Mouse (Mus musculus) limb, embryonic 12.5 days (tissue): Measurements from ENCODE around the gene Dnajc8. TPM values are rescaled to one million over a fixed set of nuclear protein-coding genes. Genes with fewer than 3 reads are reported as not detected.

Experiments used
- ATAC-seq: fragments of 200-750 bp; cut with Nextera tagmentation; 2 replicates; pipeline ENCODE4 v1.8.0; 2017; ENCODE audit warnings: low read depth, moderate TSS enrichment; ENCODE audit not compliant: insufficient number of reproducible peaks, insufficient read depth, low FRiP score, low TSS enrichment
- H3K27ac ChIP-seq: fragments of 300-500 bp; sonication (generic); 2 replicates; pipeline ENCODE4 v1.5.1; 2016; ENCODE audit warnings: mild to moderate bottlenecking, moderate library complexity
- H3K27me3 ChIP-seq: fragments of 300-500 bp; sonication (generic); 2 replicates; pipeline ENCODE4 v1.6.1; 2016; ENCODE audit warnings: mild to moderate bottlenecking, moderate library complexity
- H3K36me3 ChIP-seq: fragments of 300-500 bp; sonication (generic); 2 replicates; pipeline ENCODE4 v1.6.1; 2016; ENCODE audit warnings: mild to moderate bottlenecking, moderate library complexity
- H3K4me1 ChIP-seq: fragments of 300-500 bp; sonication (generic); replicated peaks from 2 replicates; pipeline ENCODE4 v1.6.1; 2016
- H3K4me2 ChIP-seq: fragments of 300-500 bp; sonication (generic); 2 replicates; pipeline ENCODE4 v1.6.1; 2016; ENCODE audit warnings: mild to moderate bottlenecking, moderate library complexity
- H3K4me3 ChIP-seq: fragments of 300-500 bp; sonication (generic); replicated peaks from 2 replicates; pipeline ENCODE4 v1.5.1; 2016; ENCODE audit warnings: mild to moderate bottlenecking
- H3K9ac ChIP-seq: fragments of 300-500 bp; sonication (generic); replicated peaks from 2 replicates; pipeline ENCODE4 v1.6.1; 2016; ENCODE audit warnings: mild to moderate bottlenecking, moderate library complexity
- H3K9me3 ChIP-seq: fragments of 300-500 bp; sonication (generic); 2 replicates; pipeline ENCODE4 v1.6.1; 2016; ENCODE audit warnings: mild to moderate bottlenecking, moderate library complexity
- WGBS: fragments of 180-500 bp; shearing (Covaris S2); methylation state at CpG from one replicate; pipeline ENCODE4 v1.1.7; 2016; 5-methylcytosine and 5-hydroxymethylcytosine counted together
- polyA plus RNA-seq: library from polyadenylated mRNA; unstranded; fragments of >200 nt; fragmentation: Nextera tagmentation; extraction: Ambion mirVana; gene quantifications from 2 replicates; pipeline ENCODE4 v1.2.1, GENCODE M21; 2016

Dnajc8 gene
- polyA plus RNA-seq, 1 experiment from 2014 or later, result 190 TPM

DNA sequence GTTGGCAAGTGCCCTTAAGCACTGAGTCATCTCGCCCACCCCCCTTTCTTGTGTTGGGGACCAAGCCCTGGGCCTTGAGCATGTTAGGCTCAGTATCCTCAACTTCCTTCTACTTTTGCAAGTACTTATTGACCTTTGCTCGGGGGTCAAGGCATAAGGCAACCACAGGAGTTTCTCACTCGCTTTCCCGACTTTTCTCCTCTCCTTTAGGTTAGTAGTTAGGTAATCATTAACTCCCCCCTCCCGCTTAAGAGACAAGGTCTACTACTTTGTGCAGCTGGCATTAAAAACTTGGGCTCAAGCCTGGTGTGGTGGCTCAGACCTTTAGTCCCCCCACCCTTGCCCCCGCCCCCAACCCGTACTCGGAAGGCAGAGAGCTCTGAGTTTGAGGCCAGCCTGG, 17.3 kb upstream of the Dnajc8 start:
- Histone ChIP-seq H3K9me3 (no peaks in the 10 kb centered on the region), H3K4me2 (no peak overlapping the region), H3K27ac (no peak overlapping the region), H3K36me3 (no peaks in the 10 kb centered on the region), H3K4me3 (no peak overlapping the region), H3K27me3 (no peaks in the 10 kb centered on the region), H3K4me1 (peaks cover 13% of the 10 kb centered on the region), H3K9ac (no peak overlapping the region)
- WGBS, result 82% methylated on average over 8 of the region's 8 CpGs
- no peak for ATAC-seq

- peaks cover 5% of the 10 kb centered on the region; the same call in 1 of the 2 replicates for H3K4me1 ChIP-seq
- WGBS, result 90% methylated on average over 3 of the region's 3 CpGs
- no peak overlapping the region for H3K4me2 ChIP-seq
- H3K9me3 ChIP-seq, result no peaks in the 10 kb centered on the region
- H3K27me3 ChIP-seq, result no peaks in the 10 kb centered on the region
- H3K9ac ChIP-seq, result no peak overlapping the region
- H3K4me3 ChIP-seq, result no peak overlapping the region
- no peak overlapping the region for H3K27ac ChIP-seq
- H3K36me3 ChIP-seq, result no peaks in the 10 kb centered on the region
- ATAC-seq, result no peak
Measured at GRCm38 (mm10) chr4:132519188-132519587, 16.2 kb upstream of the Dnajc8 start.

- no peak overlapping the region for H3K27ac ChIP-seq
- ATAC-seq, result no peak
- peak overlapping the region; percentile 35; the same call in 1 of the 2 replicates for H3K9ac ChIP-seq
- H3K4me3 ChIP-seq, result no peak overlapping the region
- H3K9me3 ChIP-seq, result no peaks in the 10 kb centered on the region
- H3K4me1 ChIP-seq, result no peaks in the 10 kb centered on the region
- WGBS, result 35% methylated on average over 11 of the region's 11 CpGs
- no peak overlapping the region for H3K4me2 ChIP-seq
- peaks cover 8% of the 10 kb centered on the region for H3K36me3 ChIP-seq
- H3K27me3 ChIP-seq, result no peaks in the 10 kb centered on the region
Measured at GRCm38 (mm10) chr4:132524321-132524741, 11.0 kb upstream of the Dnajc8 start.

- Histone ChIP-seq H3K27me3 (no peaks in the 10 kb centered on the region), H3K9me3 (no peaks in the 10 kb centered on the region), H3K36me3 (peaks cover 12% of the 10 kb centered on the region), H3K4me2 (no peak overlapping the region), H3K4me1 (no peaks in the 10 kb centered on the region), H3K4me3 (no peak overlapping the region), H3K27ac (no peak overlapping the region), H3K9ac (no peak overlapping the region)
- 54% methylated on average over 6 of the region's 6 CpGs for WGBS
- no peak for ATAC-seq
Measured at GRCm38 (mm10) chr4:132524808-132525207, 10.5 kb upstream of the Dnajc8 start.

DNA sequence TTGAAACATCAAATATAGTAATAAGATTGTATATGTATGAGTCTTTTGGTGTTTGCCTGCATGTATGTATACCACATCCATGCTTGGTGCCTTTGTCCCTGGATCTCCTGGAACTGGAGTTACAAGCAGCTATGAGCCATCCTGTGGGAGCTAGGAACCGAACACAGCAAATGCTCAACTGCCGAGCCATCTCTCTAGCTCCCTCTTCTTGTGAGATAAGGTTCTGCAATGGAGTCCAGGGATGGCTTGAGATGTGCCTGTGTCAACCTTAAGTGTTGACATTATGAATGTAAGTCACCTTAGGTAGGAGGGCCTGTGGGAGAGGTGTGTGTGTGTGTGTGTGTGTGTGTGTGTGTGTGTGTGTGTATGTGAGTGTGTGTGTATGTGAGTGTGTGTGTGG, 8.7 kb upstream of the Dnajc8 start:
- Histone ChIP-seq H3K9ac (no peak overlapping the region), H3K27me3 (no peaks in the 10 kb centered on the region), H3K4me1 (no peaks in the 10 kb centered on the region), H3K4me3 (no peak overlapping the region), H3K36me3 (peaks cover 31% of the 10 kb centered on the region), H3K4me2 (no peak overlapping the region), H3K27ac (no peak overlapping the region), H3K9me3 (no peaks in the 10 kb centered on the region)
- ATAC-seq, result no peak
- WGBS, result 52% methylated on average over 2 of the region's 2 CpGs

GRCm38 (mm10) chr4:132527917-132528522, 7.3 kb upstream of the Dnajc8 start:
- Histone ChIP-seq H3K4me3 (no peak overlapping the region), H3K27me3 (no peaks in the 10 kb centered on the region), H3K36me3 (peaks cover 32% of the 10 kb centered on the region), H3K27ac (no peak overlapping the region), H3K9ac (no peak overlapping the region), H3K4me1 (peaks cover 5% of the 10 kb centered on the region; the same call in 1 of the 2 replicates), H3K9me3 (no peaks in the 10 kb centered on the region), H3K4me2 (no peak overlapping the region)
- WGBS, result 90% methylated on average over 8 of the region's 8 CpGs
- no peak for ATAC-seq

GRCm38 (mm10) chr4:132529344-132529743, 6.0 kb upstream of the Dnajc8 start:
- peaks cover 11% of the 10 kb centered on the region; the same call in 1 of the 2 replicates for H3K4me1 ChIP-seq
- no peak overlapping the region for H3K4me2 ChIP-seq
- no peak overlapping the region for H3K9ac ChIP-seq
- H3K36me3 ChIP-seq, result peaks cover 32% of the 10 kb centered on the region
- H3K27me3 ChIP-seq, result no peaks in the 10 kb centered on the region
- ATAC-seq, result no peak
- no peak overlapping the region for H3K4me3 ChIP-seq
- H3K27ac ChIP-seq, result no peak overlapping the region
- no peaks in the 10 kb centered on the region for H3K9me3 ChIP-seq
- WGBS, result 82% methylated on average over 4 of the region's 4 CpGs

DNA sequence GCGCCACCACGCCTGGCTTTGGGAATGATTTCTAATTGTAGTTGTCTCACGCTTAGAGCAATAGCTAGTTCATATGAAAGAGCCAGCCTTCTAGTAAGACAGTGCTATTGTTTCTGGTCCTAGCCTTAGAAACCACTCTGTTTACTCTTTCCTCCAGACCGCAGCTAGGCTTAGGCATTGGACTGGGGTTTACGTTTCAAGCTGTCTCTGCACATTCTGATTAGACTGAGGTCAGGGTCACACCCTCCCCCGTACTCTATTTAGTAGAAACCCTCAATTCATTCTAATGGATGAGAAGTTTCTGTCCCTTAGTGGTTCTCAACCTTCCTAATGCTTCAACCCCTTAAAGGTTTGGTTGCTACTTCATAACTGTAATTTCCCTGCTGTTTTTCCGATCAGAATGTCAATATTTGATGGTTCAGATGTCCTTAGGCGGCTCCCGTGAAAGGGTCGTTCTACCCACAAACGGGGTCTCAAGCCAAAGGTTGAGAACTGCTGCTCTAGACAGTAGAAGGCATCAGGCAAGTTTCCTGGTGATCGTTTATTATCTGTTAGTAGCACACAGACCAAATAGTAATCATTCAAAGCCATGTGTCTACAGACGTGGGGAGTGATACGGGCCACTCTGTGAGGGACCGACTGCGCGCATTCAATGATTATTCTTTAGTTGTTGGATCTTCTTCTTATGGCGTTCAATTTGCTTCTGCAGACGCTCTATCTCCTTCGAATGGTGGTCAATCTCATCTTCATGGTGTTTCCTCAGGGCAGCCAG, 5.1 kb upstream of the Dnajc8 start:
- H3K4me2 ChIP-seq, result no peak overlapping the region
- H3K9ac ChIP-seq, result no peak overlapping the region
- peaks cover 32% of the 10 kb centered on the region for H3K36me3 ChIP-seq
- ATAC-seq, result no peak
- H3K4me3 ChIP-seq, result no peak overlapping the region
- no peaks in the 10 kb centered on the region for H3K9me3 ChIP-seq
- no peaks in the 10 kb centered on the region for H3K27me3 ChIP-seq
- H3K27ac ChIP-seq, result no peak overlapping the region
- 94% methylated on average over 20 of the region's 20 CpGs for WGBS
- H3K4me1 ChIP-seq, result peaks cover 16% of the 10 kb centered on the region; the same call in 1 of the 2 replicates

- Histone ChIP-seq H3K4me3 (peak overlapping the region; percentile 72), H3K4me1 (peaks cover 26% of the 10 kb centered on the region), H3K9me3 (no peaks in the 10 kb centered on the region), H3K36me3 (peaks cover 32% of the 10 kb centered on the region), H3K27ac (peak overlapping the region; percentile 88; the same call in 1 of the 2 replicates), H3K9ac (peak overlapping the region; percentile 88), H3K4me2 (peak overlapping the region; percentile 80), H3K27me3 (no peaks in the 10 kb centered on the region)
- WGBS, result 38% methylated on average over 5 of the region's 5 CpGs
- ATAC-seq, result no peak
Measured at GRCm38 (mm10) chr4:132532496-132532895, 2.9 kb upstream of the Dnajc8 start.

GRCm38 (mm10) chr4:132532981-132533916, 2.1 kb upstream of the Dnajc8 start, which contains the start of gene Atpif1:
TSS of gene Atpif1 (minus strand) at chr4:132533659.
- Histone ChIP-seq H3K9me3 (no peaks in the 10 kb centered on the region), H3K4me1 (peaks cover 26% of the 10 kb centered on the region), H3K4me3 (peak within 1 kb of the TSS; percentile 72), H3K4me2 (peak within 1 kb of the TSS; percentile 80), H3K27me3 (no peaks in the 10 kb centered on the region), H3K36me3 (peaks cover 36% of the 10 kb centered on the region), H3K9ac (peak within 1 kb of the TSS; percentile 88), H3K27ac (peak within 1 kb of the TSS; percentile 88)
- peak; percentile 73 for ATAC-seq
- under 1% methylated on average over 63 of the region's 63 CpGs for WGBS

DNA sequence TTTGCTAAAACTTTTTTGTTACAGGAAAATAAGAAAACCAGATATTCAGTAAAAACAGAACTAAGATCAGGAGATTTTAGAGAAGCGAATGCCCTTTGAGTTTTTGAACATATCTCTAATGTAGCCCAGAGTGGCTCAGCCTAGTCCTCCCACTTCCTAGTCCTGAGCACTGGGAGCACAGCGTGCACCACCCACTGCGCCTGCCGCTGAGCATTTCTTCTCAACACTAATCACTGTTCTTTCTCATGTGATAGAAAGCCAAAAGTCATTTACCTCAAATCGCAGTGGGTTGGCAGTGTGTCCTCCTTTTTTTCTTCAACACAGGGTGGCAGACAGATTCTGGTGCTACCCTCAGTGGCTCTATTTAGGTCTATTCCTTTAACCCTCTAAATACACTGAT, 4.1 kb downstream of the Dnajc8 start:
- no peak overlapping the region for H3K4me2 ChIP-seq
- ATAC-seq, result no peak
- H3K9ac ChIP-seq, result no peak overlapping the region
- no peak overlapping the region for H3K27ac ChIP-seq
- peaks cover 63% of the 10 kb centered on the region for H3K36me3 ChIP-seq
- 93% methylated on average over 5 of the region's 5 CpGs for WGBS
- H3K4me1 ChIP-seq, result peaks cover 13% of the 10 kb centered on the region
- no peaks in the 10 kb centered on the region for H3K27me3 ChIP-seq
- H3K4me3 ChIP-seq, result no peak overlapping the region
- no peaks in the 10 kb centered on the region for H3K9me3 ChIP-seq
